Mouse (Mus musculus) cerebellum, postnatal 4 days (tissue): ENCODE data around the gene Olfr1202.

Experiments
- DNase-seq, 2 experiments: peaks; one replicate each; pipeline ENCODE4 v3.0.0; 2022; ENCODE audit warnings: low spot score in 2 of 2, mixed read lengths in 1 of 2

Gene Olfr1202

GRCm38 (mm10) chr2:88814196-88814595 is at the start of gene Olfr1202:
TSS of gene Olfr1202 (plus strand) at chr2:88814496.
- no peak for DNase-seq

- DNase-seq, result no peak
Observed at GRCm38 (mm10) chr2:88770388-88770787, 43.9 kb upstream of the Olfr1202 start, which contains the start of gene Olfr1200. TSS of gene Olfr1200 (minus strand) at chr2:88770488.

- DNase-seq, result no peak
Observed at GRCm38 (mm10) chr2:88792736-88793135, 21.6 kb upstream of the Olfr1202 start, which contains the start of gene Olfr1201. TSS of gene Olfr1201 (plus strand) at chr2:88793036.

GRCm38 (mm10) chr2:88829437-88829836 is 15.1 kb downstream of the Olfr1202 start, which contains the start of gene Olfr1205:
TSS of gene Olfr1205 (plus strand) at chr2:88829737.
- DNase-seq, result no peak

GRCm38 (mm10) chr2:88838477-88838876 is 24.2 kb downstream of the Olfr1202 start:
- no peak for DNase-seq

DNA sequence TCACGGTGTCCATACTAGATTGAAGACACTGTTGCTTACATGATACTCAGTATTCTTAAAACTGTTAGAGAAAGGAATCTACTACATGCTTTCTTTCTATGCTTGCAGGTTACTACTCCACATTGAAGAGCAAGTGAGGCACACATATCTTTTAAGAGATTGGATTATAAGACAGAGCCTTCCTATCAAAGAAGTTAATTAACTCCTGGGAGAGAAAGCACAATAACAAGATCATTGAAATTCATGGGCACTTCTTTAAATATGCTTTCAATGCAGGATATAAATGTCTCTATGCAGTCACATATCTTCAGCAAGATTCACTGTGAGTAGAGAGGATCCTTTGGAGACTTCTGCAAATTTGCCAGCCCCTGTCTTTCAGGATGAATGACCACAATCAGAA is 34.7 kb downstream of the Olfr1202 start, which contains the start of gene Olfr1204:
Gene Olfr1204, plus strand, starts transcription at position 301 of the 400 bp plus-strand sequence.
- DNase-seq, result no peak

GRCm38 (mm10) chr2:88862931-88863330 is 48.6 kb downstream of the Olfr1202 start, which contains the start of gene Olfr1206:
TSS of gene Olfr1206 (plus strand) at chr2:88863231.
- no peak for DNase-seq
